Mouse (Mus musculus) liver, adult 2 months (tissue): ENCODE measurements around the gene Top2a. TPM values are rescaled to one million over a fixed set of nuclear protein-coding genes. Genes with fewer than 3 reads are reported as not detected.

Source experiments
- DNase-seq: peaks from one replicate; pipeline ENCODE4 v3.0.0-alpha.2; 2011; ENCODE audit warnings: low read depth, low spot score; ENCODE audit errors: extremely low read depth
- H3K27ac ChIP-seq: fragments of 200-500 bp; replicated peaks from 2 replicates; pipeline ENCODE4 v1.5.1; 2012; ENCODE audit warnings: low read depth, mild to moderate bottlenecking, control low read depth, inconsistent platforms, low read length; ENCODE audit not compliant: insufficient read depth
- H3K27me3 ChIP-seq: fragments of 200-500 bp; 2 replicates; pipeline ENCODE4 v1.6.1; 2012; ENCODE audit warnings: mild to moderate bottlenecking, moderate library complexity, low read length, inconsistent platforms; ENCODE audit not compliant: control insufficient read depth, insufficient read depth
- H3K36me3 ChIP-seq: fragments of 200-500 bp; 2 replicates; pipeline ENCODE4 v1.6.1; 2012; ENCODE audit warnings: low read length, inconsistent platforms; ENCODE audit not compliant: control insufficient read depth, insufficient read depth
- H3K4me1 ChIP-seq: fragments of 200-500 bp; 2 replicates; pipeline ENCODE4 v1.6.1; 2011; ENCODE audit warnings: low read length; ENCODE audit not compliant: control insufficient read depth, insufficient read depth
- H3K4me3 ChIP-seq: fragments of 200-500 bp; 2 replicates; pipeline ENCODE4 v1.5.1; 2011; ENCODE audit warnings: low read depth, mild to moderate bottlenecking, control low read depth, low read length, moderate library complexity; ENCODE audit not compliant: insufficient read depth
- H3K79me2 ChIP-seq: fragments of 200-500 bp; 2 replicates; pipeline ENCODE4 v1.6.1; 2012; ENCODE audit warnings: inconsistent platforms, mild to moderate bottlenecking, low read length, moderate library complexity; ENCODE audit not compliant: control insufficient read depth, insufficient read depth
- H3K9ac ChIP-seq: fragments of 200-500 bp; 2 replicates; pipeline ENCODE4 v1.6.1; 2012; ENCODE audit warnings: low read depth, mild to moderate bottlenecking, control low read depth, inconsistent platforms, low read length
- CTCF ChIP-seq: fragments of 200-500 bp; IDR thresholded peaks from 2 replicates; pipeline ENCODE4 v1.5.1; 2011; ENCODE audit warnings: low read depth, low read length, control low read depth
- POLR2A ChIP-seq: fragments of 200-500 bp; IDR thresholded peaks from 2 replicates; pipeline ENCODE4 v1.6.1; 2011; ENCODE audit warnings: low read length, control low read depth; ENCODE audit not compliant: insufficient read depth; ENCODE audit errors: extremely low read depth
- WGBS: fragments of 180-500 bp; shearing (Covaris S2); methylation state at CpG from one replicate; pipeline ENCODE4 v1.1.7; 2018; 5-methylcytosine and 5-hydroxymethylcytosine counted together
- polyA plus RNA-seq: library from polyadenylated mRNA; depleted of rRNA; stranded (reverse); fragments of >200 nt; gene quantifications from 2 replicates; pipeline ENCODE4 v1.2.3, GENCODE M21; 2012
- total RNA-seq: library from RNA; depleted of rRNA; stranded (reverse); fragments of >200 nt; gene quantifications from 2 replicates; pipeline ENCODE4 v1.2.3, GENCODE M21; 2014

Top2a gene
- total and polyA plus RNA-seq, 2 experiments, result 0.31 to 1.8 TPM

GRCm38 (mm10) chr11:98950484-98950883 lies 73.5 kb downstream of the Top2a start:
- Histone ChIP-seq H3K27me3 (no peaks in the 10 kb centered on the region), H3K4me1 (peaks cover 60% of the 10 kb centered on the region), H3K4me3 (no peak overlapping the region), H3K9ac (peak overlapping the region; percentile 8; the same call in 1 of the 2 replicates), H3K27ac (peak overlapping the region; percentile 67; the same call in 1 of the 2 replicates), H3K79me2 (peaks cover 19% of the 10 kb centered on the region; the same call in 1 of the 2 replicates), H3K36me3 (no peaks in the 10 kb centered on the region)
- no peak for DNase-seq
- TF ChIP-seq POLR2A (no peak), CTCF (no peak)
- 75% methylated on average over 9 of the region's 9 CpGs for WGBS

- H3K27ac ChIP-seq, result 0 out of 2 replicates have a peak overlapping the region, but pooled peaks have one; percentile 22
- no peaks in the 10 kb centered on the region for H3K27me3 ChIP-seq
- peak overlapping the region; percentile 15; the same call in 1 of the 2 replicates for H3K9ac ChIP-seq
- no peak overlapping the region for H3K4me3 ChIP-seq
- peaks cover 63% of the 10 kb centered on the region for H3K4me1 ChIP-seq
- WGBS, result 45% methylated on average over 7 of the region's 7 CpGs
- H3K36me3 ChIP-seq, result no peaks in the 10 kb centered on the region
- H3K79me2 ChIP-seq, result peaks cover 19% of the 10 kb centered on the region; the same call in 1 of the 2 replicates
- peak; percentile 75 for DNase-seq
- TF ChIP-seq CTCF (no peak), POLR2A (no peak)
Measured at GRCm38 (mm10) chr11:98949958-98950460, 74.0 kb downstream of the Top2a start.

- WGBS, result 69% methylated on average over 12 of the region's 12 CpGs
- Histone ChIP-seq H3K79me2 (peaks cover 14% of the 10 kb centered on the region; the same call in 1 of the 2 replicates), H3K27ac (peak overlapping the region; percentile 22; the same call in 1 of the 2 replicates), H3K36me3 (no peaks in the 10 kb centered on the region), H3K9ac (no peak overlapping the region; the same call in 1 of the 2 replicates), H3K4me1 (peaks cover 65% of the 10 kb centered on the region), H3K27me3 (no peaks in the 10 kb centered on the region), H3K4me3 (no peak overlapping the region)
- DNase-seq, result no peak
- TF ChIP-seq CTCF (no peak), POLR2A (no peak)
Measured at GRCm38 (mm10) chr11:98949242-98949957, 74.6 kb downstream of the Top2a start.

- DNase-seq, result peak; percentile 48
- Histone ChIP-seq H3K79me2 (peaks cover 18% of the 10 kb centered on the region; the same call in 1 of the 2 replicates), H3K27me3 (no peaks in the 10 kb centered on the region), H3K4me3 (no peak overlapping the region), H3K27ac (peak overlapping the region; percentile 35), H3K9ac (no peak overlapping the region), H3K36me3 (no peaks in the 10 kb centered on the region), H3K4me1 (peaks cover 67% of the 10 kb centered on the region)
- WGBS, result 31% methylated on average over 18 of the region's 18 CpGs
- no peak for TF ChIP-seq POLR2A
- TF ChIP-seq CTCF, result no peak
Measured at GRCm38 (mm10) chr11:98947969-98948569, 75.9 kb downstream of the Top2a start.

GRCm38 (mm10) chr11:98945605-98945977 lies 78.4 kb downstream of the Top2a start:
- H3K79me2 ChIP-seq, result peaks cover 21% of the 10 kb centered on the region; the same call in 1 of the 2 replicates
- DNase-seq, result peak; percentile 93
- H3K27me3 ChIP-seq, result no peaks in the 10 kb centered on the region
- H3K36me3 ChIP-seq, result no peaks in the 10 kb centered on the region
- peaks cover 65% of the 10 kb centered on the region for H3K4me1 ChIP-seq
- H3K27ac ChIP-seq, result peak overlapping the region; percentile 78
- H3K9ac ChIP-seq, result peak overlapping the region; percentile 13; the same call in 1 of the 2 replicates
- H3K4me3 ChIP-seq, result no peak overlapping the region
- 13% methylated on average over 3 of the region's 3 CpGs for WGBS
- TF ChIP-seq POLR2A, result no peak
- TF ChIP-seq CTCF, result no peak
